Mouse (Mus musculus): ENCODE measurements around the gene Hvcn1. TPM values are rescaled to one million over a fixed set of nuclear protein-coding genes. Genes with fewer than 3 reads are reported as not detected.

Gene Hvcn1
- polyA plus RNA-seq, 1 experiment, result 5.9 TPM

- DNase-seq (ENCODE audit: extremely low spot score in 1 of 2, low spot score in 1 of 2), result no peak
Observed at GRCm38 (mm10) chr5:122233077-122233581, 26.5 kb downstream of the Hvcn1 start.

- peak in 1 of 2 experiments; percentile 44 for DNase-seq (ENCODE audit: extremely low spot score in 1 of 2, low spot score in 1 of 2)
Observed at GRCm38 (mm10) chr5:122233695-122234094, 27.1 kb downstream of the Hvcn1 start.

DNA sequence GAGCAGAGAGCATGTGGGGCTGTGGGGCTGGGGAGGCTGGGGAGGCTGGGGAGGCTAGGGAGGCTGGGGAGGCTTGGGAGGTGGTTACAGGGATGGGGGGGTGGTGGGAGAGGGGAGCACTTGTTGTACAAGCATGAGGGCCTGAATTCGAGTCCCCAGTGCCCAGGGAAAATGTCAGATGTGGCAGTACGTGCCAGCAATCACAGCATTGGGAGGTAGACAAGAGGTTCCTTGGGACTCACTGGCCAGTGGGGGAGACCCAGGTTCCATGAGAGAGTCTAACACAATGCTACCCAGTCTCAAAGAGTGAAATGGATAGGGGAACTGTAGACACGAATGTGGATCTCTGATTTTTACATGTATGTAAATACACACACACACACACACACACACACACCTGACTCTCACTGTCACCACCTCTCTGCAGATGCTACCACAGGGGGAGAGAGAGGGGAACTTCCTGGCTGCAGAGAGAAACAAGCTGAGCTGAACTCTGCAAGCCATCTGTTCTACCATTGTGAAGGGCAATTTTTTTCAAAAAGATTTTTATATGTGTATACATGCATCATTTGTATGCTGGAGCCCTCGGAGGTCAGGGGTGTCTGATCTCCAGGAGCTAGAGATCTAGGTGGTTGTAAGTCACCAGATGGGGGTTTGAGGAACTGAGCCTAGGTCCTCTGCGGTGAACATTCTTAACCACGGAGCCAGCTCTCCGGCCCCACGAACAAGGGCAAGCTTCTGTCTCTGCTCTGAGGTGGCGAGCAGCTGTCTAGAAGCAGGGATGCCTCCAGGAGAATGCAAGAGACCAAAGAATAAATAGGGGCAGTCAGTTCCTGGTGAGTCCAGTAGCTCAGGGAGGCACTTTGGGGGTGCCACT is 28.0 kb downstream of the Hvcn1 start:
- no peak for DNase-seq (ENCODE audit: extremely low spot score in 1 of 2, low spot score in 1 of 2)

- DNase-seq (ENCODE audit: extremely low spot score in 1 of 2, low spot score in 1 of 2), result peak in 1 of 2 experiments; percentile 28
Observed at GRCm38 (mm10) chr5:122235196-122235836, 28.7 kb downstream of the Hvcn1 start.

DNA sequence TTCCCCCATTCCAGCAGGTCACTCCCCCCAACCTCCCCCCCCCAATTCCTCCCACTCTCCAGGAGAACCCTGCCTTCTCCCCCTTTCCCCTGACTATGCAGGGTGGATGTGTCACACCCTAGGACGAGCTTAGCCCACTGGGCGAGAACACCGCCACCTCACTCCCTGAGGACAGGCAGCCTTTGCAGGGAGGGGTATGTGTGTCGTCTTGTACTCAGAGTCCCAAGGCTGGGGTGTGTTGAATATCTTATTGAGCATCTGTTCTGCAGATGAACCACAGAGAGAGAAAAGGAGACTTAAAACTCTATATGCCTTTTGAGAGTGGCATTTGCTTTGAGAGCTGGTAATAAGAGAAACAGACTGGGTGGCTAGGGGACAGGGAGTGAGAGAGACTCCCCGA is 30.6 kb downstream of the Hvcn1 start:
- peak in 1 of 2 experiments; percentile 51 for DNase-seq (ENCODE audit: extremely low spot score in 1 of 2, low spot score in 1 of 2)

DNA sequence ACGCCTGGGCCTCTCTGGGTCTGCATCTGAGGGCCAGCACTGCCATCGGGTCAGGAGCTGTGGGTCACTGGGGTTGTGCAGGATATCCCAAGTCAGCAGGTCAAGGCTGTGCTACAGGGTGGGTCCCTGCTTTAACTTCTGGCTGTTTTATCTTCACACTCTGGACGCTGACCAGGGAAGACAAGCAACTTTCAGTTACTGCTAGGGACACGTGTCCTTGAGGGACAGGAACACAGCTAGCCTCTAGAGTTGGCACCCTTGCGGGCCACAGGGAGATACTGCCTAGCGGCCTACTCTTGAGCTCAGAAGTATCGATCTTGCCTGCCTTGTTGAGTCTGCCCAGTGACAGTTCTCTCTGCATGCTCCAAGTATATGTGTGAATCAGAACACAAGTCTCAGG is 33.0 kb downstream of the Hvcn1 start:
- DNase-seq (ENCODE audit: extremely low spot score in 1 of 2, low spot score in 1 of 2), result no peak

DNA sequence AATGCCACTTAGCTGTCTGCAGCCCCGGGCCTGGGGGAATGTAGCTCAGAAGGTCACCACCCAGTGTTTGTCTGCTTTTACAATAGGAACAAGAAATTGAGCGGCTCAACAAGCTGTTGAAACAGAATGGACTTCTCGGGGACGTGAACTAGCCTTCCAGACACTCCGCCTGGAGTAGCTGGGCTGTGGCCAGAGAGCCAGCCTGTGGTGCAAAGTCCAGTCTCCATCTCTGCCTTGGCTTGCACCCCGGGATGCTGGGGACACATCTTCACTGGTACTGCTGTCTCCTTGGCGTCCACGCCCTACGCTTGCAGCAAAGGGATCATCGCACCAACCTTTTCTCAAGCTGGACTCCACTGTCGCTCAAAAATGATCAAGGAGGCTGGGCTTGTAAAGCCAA is 33.9 kb downstream of the Hvcn1 start:
- DNase-seq (ENCODE audit: extremely low spot score in 1 of 2, low spot score in 1 of 2), result no peak

DNA sequence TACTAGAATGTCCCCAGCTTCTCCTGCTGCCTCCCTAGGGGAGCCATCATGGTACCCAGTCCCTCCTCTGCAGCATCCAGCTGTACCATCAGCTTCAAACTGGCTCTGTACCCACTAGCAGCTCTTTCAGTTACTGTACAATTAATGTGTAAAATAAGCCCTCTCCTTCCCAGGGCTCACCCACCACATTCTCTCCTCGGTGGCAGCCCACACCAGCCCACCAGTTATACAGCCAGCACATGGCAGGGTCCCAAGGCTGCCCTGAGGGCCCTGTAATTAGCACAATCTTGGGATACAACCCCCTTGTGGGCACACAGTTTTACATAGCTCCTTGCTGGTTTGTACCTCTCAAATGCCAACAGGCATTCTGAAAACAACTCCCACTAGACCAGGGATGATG is 34.4 kb downstream of the Hvcn1 start:
- no peak for DNase-seq (ENCODE audit: extremely low spot score in 1 of 2, low spot score in 1 of 2)

GRCm38 (mm10) chr5:122242521-122243123 is 36.0 kb downstream of the Hvcn1 start:
- DNase-seq (ENCODE audit: extremely low spot score in 1 of 2, low spot score in 1 of 2), result no peak

GRCm38 (mm10) chr5:122243781-122244523 is 37.3 kb downstream of the Hvcn1 start:
- peak in 1 of 2 experiments; percentile 53 for DNase-seq (ENCODE audit: extremely low spot score in 1 of 2, low spot score in 1 of 2)

DNA sequence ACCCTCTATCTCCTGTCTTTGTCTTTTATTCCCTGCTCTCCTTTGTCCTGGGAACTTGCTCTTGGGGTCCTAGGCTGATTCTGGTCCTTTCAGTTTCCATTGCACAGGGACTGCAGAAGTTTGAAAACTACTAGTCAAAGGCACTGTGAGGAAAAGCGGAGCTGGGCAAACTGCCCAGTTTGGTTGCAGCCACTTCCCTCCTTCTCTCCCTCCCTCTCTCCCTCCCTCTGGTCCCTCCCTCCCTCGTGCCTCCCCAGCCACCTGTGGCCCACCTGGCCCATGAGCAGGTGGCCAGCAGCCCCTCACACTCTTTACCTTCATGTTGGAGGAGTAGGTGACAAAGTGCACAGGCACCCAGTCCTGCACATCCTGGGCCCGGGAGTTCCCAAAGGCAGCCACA is 38.6 kb downstream of the Hvcn1 start:
- no peak for DNase-seq (ENCODE audit: extremely low spot score in 1 of 2, low spot score in 1 of 2)

DNA sequence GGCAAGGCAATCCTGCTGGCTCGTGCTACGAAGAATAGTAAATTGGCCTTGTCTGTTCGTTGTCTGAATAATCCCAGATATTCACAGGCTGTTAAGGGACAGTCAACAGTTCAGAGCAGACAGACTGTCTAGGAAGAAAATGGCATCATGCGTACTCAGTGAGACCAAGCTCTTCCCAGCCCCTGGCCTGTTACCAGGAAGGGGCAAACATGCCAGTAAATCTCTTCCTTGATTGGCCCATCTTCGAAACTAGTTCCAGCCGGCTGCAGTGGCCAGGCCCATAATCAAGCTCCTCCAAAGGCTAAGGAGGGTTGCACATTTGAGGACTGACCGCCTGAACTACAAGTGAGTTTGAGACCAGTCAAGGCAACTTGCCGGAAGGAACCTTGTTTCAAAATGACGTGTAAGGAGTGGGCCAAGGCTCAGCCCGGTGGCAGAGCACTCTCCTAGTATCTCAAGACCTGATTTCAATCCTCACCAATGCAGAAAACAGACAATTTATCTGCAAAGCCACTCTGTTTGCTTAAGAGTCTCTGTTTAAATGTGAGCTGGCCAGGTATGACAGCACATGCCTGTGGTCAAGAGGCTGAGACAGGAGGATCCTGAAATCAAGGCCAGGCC is 40.1 kb downstream of the Hvcn1 start:
- DNase-seq (ENCODE audit: extremely low spot score in 1 of 2, low spot score in 1 of 2), result no peak

DNA sequence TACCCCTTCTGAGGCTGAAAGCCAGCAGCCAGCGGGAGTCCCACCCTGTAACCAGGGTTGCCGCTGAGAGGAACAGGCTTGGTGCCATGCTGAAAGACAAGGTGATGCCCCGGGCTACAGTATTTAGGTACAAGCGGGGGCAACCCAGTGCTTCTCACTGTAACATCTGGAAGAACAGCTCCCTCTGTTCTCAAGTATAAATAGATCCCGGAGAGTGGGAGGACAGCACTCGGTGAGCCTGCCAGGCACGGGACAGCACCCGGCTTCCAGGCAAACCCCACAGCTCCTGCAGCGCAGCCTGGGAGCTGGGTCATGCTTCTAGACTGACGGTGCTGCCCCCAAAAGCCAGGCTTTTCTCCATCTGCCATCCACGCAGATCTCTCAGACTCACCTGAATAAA is 40.9 kb downstream of the Hvcn1 start:
- peak; percentile 70 to 73 for DNase-seq (ENCODE audit: extremely low spot score in 1 of 2, low spot score in 1 of 2)

DNA sequence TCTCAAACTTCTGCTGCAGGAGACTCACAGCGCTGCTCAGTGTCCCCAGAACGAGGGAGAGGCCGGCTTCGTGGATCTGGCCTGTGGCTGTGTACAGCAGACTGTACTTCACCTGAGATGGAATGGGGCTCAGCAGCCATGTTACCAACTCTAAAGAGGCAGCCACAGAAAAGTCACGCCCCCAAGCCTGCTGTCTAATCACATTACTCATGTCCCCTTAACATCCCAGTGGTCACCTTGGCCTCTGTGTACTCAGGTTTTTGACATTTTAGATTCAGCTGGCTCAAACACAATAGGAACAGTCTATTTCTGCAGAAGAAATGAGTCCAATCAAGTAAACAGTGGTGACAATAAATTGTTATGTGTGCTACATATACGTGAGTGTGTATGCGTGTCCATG is 41.3 kb downstream of the Hvcn1 start:
- DNase-seq (ENCODE audit: extremely low spot score in 1 of 2, low spot score in 1 of 2), result no peak

GRCm38 (mm10) chr5:122249281-122249680 is 42.7 kb downstream of the Hvcn1 start:
- no peak for DNase-seq (ENCODE audit: extremely low spot score in 1 of 2, low spot score in 1 of 2)

GRCm38 (mm10) chr5:122251895-122252606 is 45.4 kb downstream of the Hvcn1 start:
- DNase-seq (ENCODE audit: extremely low spot score in 1 of 2, low spot score in 1 of 2), result peak in 1 of 2 experiments; percentile 40

- DNase-seq (ENCODE audit: extremely low spot score in 1 of 2, low spot score in 1 of 2), result no peak
Observed at GRCm38 (mm10) chr5:122258027-122258741, 51.6 kb downstream of the Hvcn1 start.

GRCm38 (mm10) chr5:122262104-122262503 is 55.5 kb downstream of the Hvcn1 start:
- no peak for DNase-seq (ENCODE audit: extremely low spot score in 1 of 2, low spot score in 1 of 2)

Measured in frontal cortex, adult 2 months (tissue).